Mouse (Mus musculus) lung, embryonic 15.5 days (tissue): ENCODE measurements around the gene Fkrp. TPM values are rescaled to one million over a fixed set of nuclear protein-coding genes. Genes with fewer than 3 reads are reported as not detected.
A peak's percentile ranks its signal among the peaks of the same experiment; 100 is the strongest.

Experiments used
- ATAC-seq: fragments of 200-750 bp; cut with Nextera tagmentation; 2 replicates; pipeline ENCODE4 v1.8.0; 2017; ENCODE audit warnings: moderate number of reproducible peaks, borderline replicate concordance; ENCODE audit not compliant: low FRiP score, low TSS enrichment; ENCODE audit errors: extremely low read depth
- H3K27ac ChIP-seq: fragments of 300-500 bp; sonication (generic); 2 replicates; pipeline ENCODE4 v1.5.1; 2015; ENCODE audit warnings: moderate library complexity, mild to moderate bottlenecking, inconsistent platforms
- H3K27me3 ChIP-seq: fragments of 300-500 bp; sonication (generic); 2 replicates; pipeline ENCODE4 v1.6.1; 2015; ENCODE audit warnings: inconsistent platforms
- H3K36me3 ChIP-seq: fragments of 300-500 bp; sonication (generic); 2 replicates; pipeline ENCODE4 v1.6.1; 2015; ENCODE audit warnings: inconsistent platforms
- H3K4me1 ChIP-seq: fragments of 300-500 bp; sonication (generic); 2 replicates; pipeline ENCODE4 v1.6.1; 2015; ENCODE audit warnings: inconsistent platforms
- H3K4me2 ChIP-seq: fragments of 300-500 bp; sonication (generic); 2 replicates; pipeline ENCODE4 v1.6.1; 2015; ENCODE audit warnings: inconsistent platforms, mild to moderate bottlenecking, moderate library complexity
- H3K4me3 ChIP-seq: fragments of 300-500 bp; sonication (generic); 2 replicates; pipeline ENCODE4 v1.5.1; 2015; ENCODE audit warnings: mild to moderate bottlenecking, inconsistent platforms
- H3K9ac ChIP-seq: fragments of 300-500 bp; sonication (generic); 2 replicates; pipeline ENCODE4 v1.6.1; 2015; ENCODE audit warnings: inconsistent platforms
- H3K9me3 ChIP-seq: fragments of 300-500 bp; sonication (generic); 2 replicates; pipeline ENCODE4 v1.6.1; 2016; ENCODE audit warnings: inconsistent platforms
- WGBS: fragments of 180-500 bp; shearing (Covaris S2); methylation state at CpG from one replicate; pipeline ENCODE4 v1.1.7; 2015; 5-methylcytosine and 5-hydroxymethylcytosine counted together
- polyA plus RNA-seq: library from polyadenylated mRNA; unstranded; fragments of >200 nt; fragmentation: Nextera tagmentation; extraction: Ambion mirVana; gene quantifications from 2 replicates; pipeline ENCODE4 v1.2.1, GENCODE M21; 2015

Gene Fkrp
- polyA plus RNA-seq, 1 experiment from 2014 or later: 30.6 TPM

DNA sequence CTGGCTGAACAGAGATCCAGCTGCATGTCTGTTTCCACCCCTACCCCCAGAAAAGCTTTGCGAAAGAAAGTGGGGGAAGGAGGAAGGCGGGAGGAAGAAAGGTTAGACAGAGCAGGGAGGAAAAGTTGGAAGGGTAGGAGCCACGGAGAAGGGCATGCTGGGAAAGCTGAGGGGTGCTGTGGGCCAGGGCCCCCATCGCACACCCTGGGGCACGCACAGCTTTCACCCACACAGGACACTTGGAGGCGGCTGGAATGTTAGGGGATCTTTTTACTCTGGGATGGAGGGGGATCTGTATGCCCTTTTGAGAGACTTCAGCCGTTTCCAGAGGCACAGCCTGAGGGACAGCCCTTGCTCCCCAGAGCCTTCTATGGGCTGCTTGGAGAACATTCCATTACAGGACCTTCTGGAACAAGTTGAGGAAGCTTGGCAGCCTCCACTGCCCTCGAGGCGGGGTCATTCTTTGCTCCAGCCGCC lies 55.5 kb downstream of the Fkrp start:
- Histone ChIP-seq H3K4me1 (peaks cover 16% of the 10 kb centered on the region), H3K9ac (no peak overlapping the region), H3K27me3 (no peaks in the 10 kb centered on the region), H3K4me3 (no peak overlapping the region), H3K36me3 (no peaks in the 10 kb centered on the region), H3K9me3 (no peaks in the 10 kb centered on the region), H3K27ac (peak overlapping the region; percentile 81), H3K4me2 (peak overlapping the region; percentile 30; the same call in 1 of the 2 replicates)
- ATAC-seq: peak; percentile 71; the same call in 1 of the 2 replicates
- 30% methylated on average over 10 of the region's 10 CpGs for WGBS

DNA sequence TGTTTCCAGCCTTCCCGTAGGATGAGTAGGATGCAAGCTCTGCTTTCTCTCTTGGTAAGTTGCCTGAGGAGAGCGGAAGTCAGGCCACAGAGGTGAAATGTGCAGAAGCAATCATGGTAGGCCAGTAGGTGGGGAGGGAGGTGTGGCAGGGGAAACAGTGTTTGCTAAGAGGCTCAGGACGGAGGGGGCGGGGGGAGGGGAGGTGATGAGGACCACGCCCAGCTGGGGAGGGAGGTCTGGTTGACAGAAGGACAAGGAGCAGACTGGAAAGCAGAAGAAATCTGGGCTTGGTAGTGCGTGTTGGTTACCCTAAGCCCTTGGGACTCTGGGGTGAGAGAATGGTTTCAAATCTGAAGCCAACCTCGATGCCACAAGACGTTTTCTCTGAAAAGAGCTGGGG lies 56.2 kb downstream of the Fkrp start:
- H3K4me3 ChIP-seq: no peak overlapping the region
- H3K4me2 ChIP-seq: no peak overlapping the region
- peak overlapping the region; percentile 66 for H3K27ac ChIP-seq
- no peaks in the 10 kb centered on the region for H3K36me3 ChIP-seq
- H3K27me3 ChIP-seq: no peaks in the 10 kb centered on the region
- H3K4me1 ChIP-seq: peaks cover 20% of the 10 kb centered on the region
- no peak overlapping the region for H3K9ac ChIP-seq
- no peaks in the 10 kb centered on the region for H3K9me3 ChIP-seq
- no peak for ATAC-seq
- WGBS: 14% methylated on average over 8 of the region's 8 CpGs

Other genes with a start within 250 kb of the Fkrp start
- 19.1 and 19.4 TPM in 2 replicates for gene Arhgap35, start 201.7 kb downstream of the Fkrp start, polyA plus RNA-seq
- not detected in 2 replicates for gene Ceacam15, start 141.0 kb downstream of the Fkrp start, polyA plus RNA-seq
- gene Ceacam9, start 94.8 kb downstream of the Fkrp start, polyA plus RNA-seq: not detected in 2 replicates
- 280 and 291 TPM in 2 replicates for gene Ap2s1, start 78.3 kb downstream of the Fkrp start, polyA plus RNA-seq
- 53.7 and 54.5 TPM in 2 replicates for gene Slc1a5, start 35.4 kb downstream of the Fkrp start, polyA plus RNA-seq
- gene Strn4, start 843 bp downstream of the Fkrp start, polyA plus RNA-seq: 102 TPM in 2 replicates
- gene Prkd2, start 26.2 kb upstream of the Fkrp start, polyA plus RNA-seq: 18.9 and 19.7 TPM in 2 replicates
- gene Dact3, start 58.6 kb upstream of the Fkrp start, polyA plus RNA-seq: 3.5 and 3.7 TPM in 2 replicates
- gene Gng8, start 75.1 kb upstream of the Fkrp start, polyA plus RNA-seq: 11.2 and 12.0 TPM in 2 replicates
- gene Ptgir, start 89.8 kb upstream of the Fkrp start, polyA plus RNA-seq: 2.0 and 2.4 TPM in 2 replicates
- 101 and 104 TPM in 2 replicates for gene Calm3, start 107.4 kb upstream of the Fkrp start, polyA plus RNA-seq
- 6.2 and 6.6 TPM in 2 replicates for gene Pnmal2, start 128.0 kb upstream of the Fkrp start, polyA plus RNA-seq
- gene Pnmal1, start 142.9 kb upstream of the Fkrp start, polyA plus RNA-seq: 0.11 and 0.36 TPM in 2 replicates
- 0.16 and 0.17 TPM in 2 replicates for gene Gm42372, start 166.4 kb upstream of the Fkrp start, polyA plus RNA-seq
- gene Ccdc8, start 176.0 kb upstream of the Fkrp start, polyA plus RNA-seq: 34.9 and 35.9 TPM in 2 replicates
- 107 and 110 TPM in 2 replicates for gene Ppp5c, start 211.2 kb upstream of the Fkrp start, polyA plus RNA-seq
- gene Hif3a, start 245.7 kb upstream of the Fkrp start, polyA plus RNA-seq: 37.6 and 41.5 TPM in 2 replicates